Mouse (Mus musculus) adrenal gland, adult 2 months (tissue): ENCODE data around the gene Arhgef33. TPM values are rescaled to one million over a fixed set of nuclear protein-coding genes. Genes with fewer than 3 reads are reported as not detected.
A peak's percentile ranks its signal among the peaks of the same experiment; 100 is the strongest.
"Not testable (repeated sequence)": the region's sequence is repeated elsewhere in the genome, so short reads cannot be mapped to it uniquely, and the experiment has no call there.

Experiments used
- DNase-seq: peaks from one replicate; pipeline ENCODE4 v3.0.0; 2021
- polyA plus RNA-seq: library from polyadenylated mRNA; depleted of rRNA; stranded (reverse); fragments of >200 nt; gene quantifications from 2 replicates; pipeline ENCODE4 v1.2.3, GENCODE M21; 2012
- total RNA-seq, 2 experiments: library from RNA; stranded (reverse); gene quantifications; 2 replicates each; pipeline ENCODE4 v1.2.3; 2021

Gene Arhgef33
- total and polyA plus RNA-seq, 3 experiments, result 0.42 to 1.2 (median 0.72) TPM

DNA sequence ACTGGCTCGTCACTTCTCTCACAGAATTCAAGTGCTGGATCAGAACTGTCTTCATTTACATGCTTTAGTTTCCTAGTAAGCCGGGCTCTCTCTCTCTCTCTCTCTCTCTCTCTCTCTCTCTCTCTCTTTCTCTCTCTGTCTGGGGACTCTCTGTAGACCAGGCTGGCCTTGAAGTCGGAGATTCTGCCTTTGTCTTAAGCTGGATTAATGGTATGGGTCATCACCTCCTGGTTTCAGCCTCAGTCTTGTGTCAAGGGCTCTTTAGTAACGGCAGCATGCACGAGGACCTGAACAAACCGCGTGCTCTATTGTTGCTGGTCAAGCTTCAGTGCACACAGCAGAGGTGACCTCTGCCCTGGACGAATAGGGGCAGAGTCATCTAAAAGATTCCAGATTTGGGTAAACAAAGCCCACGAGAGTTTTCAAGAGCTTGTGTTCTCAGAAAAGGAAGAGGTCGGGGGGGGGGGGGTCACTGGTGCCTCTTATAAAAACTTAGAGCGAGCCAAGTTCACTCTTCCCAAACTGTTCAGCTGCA is 39.5 kb downstream of the Arhgef33 start:
- DNase-seq, result no peak

- DNase-seq, result no peak
Measured at GRCm38 (mm10) chr17:80347234-80347633, 40.0 kb downstream of the Arhgef33 start.

GRCm38 (mm10) chr17:80360245-80360644 is 53.0 kb downstream of the Arhgef33 start:
- no peak for DNase-seq

- DNase-seq, result no peak
Measured at GRCm38 (mm10) chr17:80367276-80367675, 60.1 kb downstream of the Arhgef33 start.

- DNase-seq, result no peak
Measured at GRCm38 (mm10) chr17:80368606-80369005, 61.4 kb downstream of the Arhgef33 start.

DNA sequence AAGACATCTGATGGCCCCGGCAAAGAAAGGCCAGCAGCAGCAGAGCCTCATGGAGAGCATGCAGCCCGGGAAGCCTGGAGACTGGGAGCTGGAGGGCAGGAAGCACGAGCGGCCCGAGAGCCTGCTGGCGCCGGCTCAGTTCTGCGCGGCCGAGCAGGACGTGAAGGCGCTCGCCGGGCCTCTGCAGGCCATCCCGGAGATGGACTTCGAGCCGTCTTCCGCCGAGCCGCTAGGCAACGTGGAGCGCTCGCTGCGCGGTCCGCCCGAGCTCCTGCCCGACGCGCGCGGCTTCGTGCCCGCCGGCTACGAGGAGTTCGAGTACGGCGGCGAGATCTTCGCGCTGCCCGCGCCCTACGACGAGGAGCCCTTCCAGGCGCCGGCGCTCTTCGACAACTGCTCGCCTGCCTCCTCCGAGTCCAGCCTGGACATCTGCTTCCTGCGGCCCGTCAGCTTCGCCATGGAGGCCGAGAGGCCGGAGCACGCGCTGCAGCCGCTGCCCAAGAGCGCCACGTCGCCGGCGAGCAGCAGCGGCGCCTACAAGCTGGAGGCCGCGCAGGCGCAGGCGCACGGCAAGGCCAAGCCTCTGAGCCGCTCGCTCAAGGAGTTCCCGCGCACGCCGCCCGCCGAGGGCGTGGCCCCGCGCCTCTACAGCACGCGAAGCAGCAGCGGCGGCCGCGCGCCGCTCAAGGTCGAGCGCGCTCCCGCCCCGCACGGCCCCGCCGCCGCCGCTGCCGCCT is 66.0 kb downstream of the Arhgef33 start, which contains the start of gene Gm10190:
Gene Gm10190 (minus strand): TSS at position 553 of the 737 bp plus-strand sequence.
- peak; percentile 94 for DNase-seq

- DNase-seq, result no peak
Measured at GRCm38 (mm10) chr17:80373726-80374096, 66.5 kb downstream of the Arhgef33 start.

GRCm38 (mm10) chr17:80378386-80378785 is 71.2 kb downstream of the Arhgef33 start:
- DNase-seq, result not testable (repeated sequence)

GRCm38 (mm10) chr17:80385671-80386070 is 78.5 kb downstream of the Arhgef33 start:
- no peak for DNase-seq

DNA sequence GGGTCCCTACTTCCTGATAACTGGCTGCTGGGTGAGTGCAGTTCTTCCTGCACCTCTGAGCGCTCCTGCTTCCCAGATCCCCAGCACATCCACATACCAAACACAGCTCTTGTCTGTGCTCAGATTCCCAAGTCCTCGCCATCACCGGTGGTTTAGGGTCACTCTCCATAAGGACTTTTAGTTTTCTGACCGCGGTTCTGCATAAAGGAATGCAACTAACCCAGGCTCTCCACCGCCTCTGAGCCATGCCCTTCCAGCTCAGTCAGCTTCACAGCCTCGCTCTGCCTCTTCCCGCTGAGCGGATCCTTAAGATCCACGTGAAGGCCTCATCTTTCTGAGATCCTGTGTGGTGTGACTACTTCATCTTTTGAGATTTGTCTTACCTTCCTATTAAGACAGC is 82.8 kb downstream of the Arhgef33 start:
- no peak for DNase-seq

GRCm38 (mm10) chr17:80391423-80392403 is 84.5 kb downstream of the Arhgef33 start:
- peak; percentile 72 for DNase-seq

DNA sequence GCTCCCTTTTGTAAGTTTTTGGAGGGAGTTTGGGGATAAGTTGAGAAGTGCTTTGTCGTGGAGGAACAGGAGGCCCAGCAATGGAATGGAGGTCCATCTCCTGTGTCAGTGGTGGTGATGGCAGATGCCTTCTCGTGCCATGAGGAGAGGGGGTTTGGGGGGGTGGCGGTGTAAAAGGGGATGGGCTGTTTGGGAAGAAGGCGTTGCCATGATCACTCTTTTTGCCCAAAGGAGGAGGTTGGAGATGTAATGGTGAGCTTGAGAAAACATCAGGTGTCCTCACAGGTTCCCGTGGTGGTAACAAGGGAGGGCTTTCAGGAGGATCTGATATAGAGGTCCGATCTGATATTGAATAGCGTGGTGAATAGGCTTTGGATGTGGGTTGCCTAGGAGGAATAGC is 91.0 kb downstream of the Arhgef33 start:
- DNase-seq, result no peak

- DNase-seq, result no peak
Measured at GRCm38 (mm10) chr17:80411182-80411581, 104.0 kb downstream of the Arhgef33 start.

- no peak for DNase-seq
Measured at GRCm38 (mm10) chr17:80418572-80419210, 111.5 kb downstream of the Arhgef33 start.

GRCm38 (mm10) chr17:80420998-80421397 is 113.8 kb downstream of the Arhgef33 start:
- DNase-seq, result no peak

DNA sequence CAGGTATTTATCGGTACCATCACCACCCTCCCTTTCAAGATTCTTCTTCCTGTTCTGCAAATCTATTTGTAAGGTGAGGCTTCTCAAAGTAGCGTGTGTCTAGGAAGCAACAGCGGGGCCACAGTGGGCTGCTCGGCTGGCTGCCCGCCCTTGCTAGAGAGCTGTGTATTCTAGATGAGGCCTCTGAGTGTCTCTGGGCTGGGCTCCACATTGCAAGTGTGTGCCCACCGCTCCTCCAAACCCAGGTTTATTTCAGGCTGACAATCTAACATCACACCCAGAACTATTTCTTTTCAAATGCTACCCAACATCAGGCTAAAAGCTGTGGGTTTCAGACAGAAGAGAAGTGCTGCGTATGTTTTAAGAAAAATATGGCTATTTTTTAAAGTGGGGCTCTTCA is 119.0 kb downstream of the Arhgef33 start:
- DNase-seq, result no peak

GRCm38 (mm10) chr17:80426901-80427300 is 119.7 kb downstream of the Arhgef33 start:
- peak; percentile 13 for DNase-seq

DNA sequence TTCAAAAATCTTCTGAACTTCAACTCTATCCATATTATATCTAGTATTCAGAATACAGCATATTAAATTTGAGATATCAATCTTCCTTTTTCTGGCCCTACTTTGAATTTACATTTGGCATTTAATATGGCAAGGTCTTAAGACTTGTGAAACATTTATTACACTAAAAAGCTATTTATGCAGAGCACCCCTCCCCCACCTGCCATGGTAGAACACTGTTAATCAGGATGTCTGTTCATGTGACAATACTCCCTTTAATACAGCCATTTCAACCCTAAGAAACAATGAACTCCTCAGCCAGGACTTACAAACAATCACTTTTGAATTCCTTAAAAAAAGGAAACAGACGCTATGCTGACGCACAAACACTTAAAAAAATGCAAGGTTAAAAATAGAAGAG is 120.8 kb downstream of the Arhgef33 start:
- no peak for DNase-seq

GRCm38 (mm10) chr17:80431997-80432396 is 124.8 kb downstream of the Arhgef33 start:
- no peak for DNase-seq

DNA sequence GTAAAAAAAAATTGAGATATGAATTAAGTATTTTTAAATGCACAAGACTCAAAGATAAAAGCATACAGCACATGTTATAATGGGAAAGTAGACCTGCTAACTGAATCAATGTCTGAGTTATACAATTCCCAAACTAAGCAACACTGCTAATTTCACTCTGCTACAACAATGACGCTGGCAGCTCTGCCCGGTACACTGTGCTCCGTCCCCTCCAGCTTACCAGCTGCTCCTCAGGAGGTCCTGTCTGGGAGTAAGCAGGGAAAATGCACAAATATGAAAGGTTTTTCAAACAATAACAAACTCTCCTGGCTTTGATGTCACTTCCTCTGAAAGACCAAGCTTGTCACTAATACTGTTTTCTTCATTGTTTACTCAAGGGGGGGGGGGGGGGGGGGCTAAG is 127.2 kb downstream of the Arhgef33 start:
- no peak for DNase-seq

DNA sequence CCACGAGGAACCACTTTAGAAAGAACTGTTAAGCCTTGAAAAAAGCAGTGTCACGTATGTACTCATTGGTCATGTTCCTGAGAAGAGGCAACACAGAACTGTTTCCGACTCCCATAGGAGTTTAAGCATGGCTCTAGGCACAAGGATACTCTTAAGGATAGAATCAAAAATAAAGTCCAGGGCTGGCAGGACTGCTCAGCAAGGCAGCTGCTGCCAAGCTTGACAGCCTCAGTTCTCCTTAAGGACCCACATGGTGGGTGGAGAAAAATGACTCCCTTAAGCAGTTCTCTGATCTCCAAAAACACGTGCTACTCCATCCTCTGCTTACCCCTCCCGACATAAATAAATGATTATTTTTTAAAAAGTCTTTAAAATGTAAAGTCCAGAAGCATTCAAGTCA is 128.5 kb downstream of the Arhgef33 start:
- no peak for DNase-seq

- DNase-seq, result peak; percentile 50
Measured at GRCm38 (mm10) chr17:80445433-80445832, 138.2 kb downstream of the Arhgef33 start.
